Mouse (Mus musculus): ENCODE measurements at regions not wholly inside any gene's neighbourhood (a gene's known extent, or its start where the extent isn't known, plus 50 kb on each side); places are given as distances from the start of the nearest gene placed in this dataset.

DNA sequence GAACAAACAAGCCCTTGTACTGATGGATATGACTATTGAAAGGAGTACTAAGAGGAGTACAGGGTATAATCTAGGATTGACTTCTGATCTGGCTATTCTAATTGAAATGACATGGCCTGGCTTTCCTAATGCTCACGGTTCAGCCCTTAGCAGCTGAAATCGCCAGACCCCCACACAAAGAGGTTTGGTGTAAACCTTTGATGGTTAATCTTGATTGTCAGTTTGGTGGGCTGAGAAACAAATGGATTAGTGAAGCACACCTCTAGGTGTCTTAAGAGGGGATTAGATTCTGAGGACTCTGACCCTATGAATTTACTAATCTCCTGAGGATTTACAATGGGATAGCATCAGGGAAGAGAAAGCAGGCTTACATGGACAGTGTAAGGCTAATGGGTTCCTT lies 623.4 kb upstream of the Adamts9 start:
- Histone ChIP-seq H3K27me3 (replicated peaks) (no peaks in the 10 kb centered on the region), H3K9ac (no peak overlapping the region), H3K4me2 (no peak overlapping the region), H3K27ac (ENCODE audit: poor library complexity, severe bottlenecking) (no peak overlapping the region), H3K9me3 (replicated peaks) (no peaks in the 10 kb centered on the region), H3K4me3 (no peak overlapping the region), H3K36me3 (no peaks in the 10 kb centered on the region), H3K4me1 (replicated peaks) (no peaks in the 10 kb centered on the region)
- ATAC-seq (ENCODE audit: insufficient number of reproducible peaks, low FRiP score): no peak
- 34% methylated on average over 2 of the region's 2 CpGs for WGBS

DNA sequence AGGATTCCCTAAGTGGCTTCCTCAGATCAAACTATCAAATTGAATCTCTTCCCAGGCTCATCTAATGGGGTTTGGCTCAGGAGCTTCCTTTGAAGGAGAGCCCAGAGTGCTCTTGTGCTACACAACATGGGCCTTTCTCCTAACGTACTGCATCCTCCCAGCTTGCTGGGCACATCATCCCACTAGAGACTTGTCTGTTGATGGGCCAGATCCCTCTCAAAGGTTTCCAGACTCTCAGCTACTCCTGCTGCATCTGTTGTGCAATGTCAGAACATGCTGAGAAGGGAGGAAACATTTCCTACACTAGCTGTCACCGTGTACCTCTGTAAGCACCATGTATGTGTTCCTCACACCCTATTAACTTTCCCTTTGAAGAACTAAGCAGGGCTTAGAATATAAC lies 605.0 kb upstream of the Adamts9 start:
- H3K4me2 ChIP-seq: no peak overlapping the region
- H3K9ac ChIP-seq: no peak overlapping the region
- no peaks in the 10 kb centered on the region; the same call in 1 of the 2 replicates for H3K27me3 ChIP-seq (replicated peaks)
- ATAC-seq (ENCODE audit: insufficient number of reproducible peaks, low FRiP score): no peak
- 0 out of 2 replicates have a peak, but pooled peaks cover 3% of the 10 kb centered on the region for H3K4me1 ChIP-seq (replicated peaks)
- H3K36me3 ChIP-seq: no peaks in the 10 kb centered on the region
- no peak overlapping the region for H3K27ac ChIP-seq (ENCODE audit: poor library complexity, severe bottlenecking)
- 71% methylated on average over 2 of the region's 2 CpGs for WGBS
- no peak overlapping the region for H3K4me3 ChIP-seq
- no peaks in the 10 kb centered on the region for H3K9me3 ChIP-seq (replicated peaks)

DNA sequence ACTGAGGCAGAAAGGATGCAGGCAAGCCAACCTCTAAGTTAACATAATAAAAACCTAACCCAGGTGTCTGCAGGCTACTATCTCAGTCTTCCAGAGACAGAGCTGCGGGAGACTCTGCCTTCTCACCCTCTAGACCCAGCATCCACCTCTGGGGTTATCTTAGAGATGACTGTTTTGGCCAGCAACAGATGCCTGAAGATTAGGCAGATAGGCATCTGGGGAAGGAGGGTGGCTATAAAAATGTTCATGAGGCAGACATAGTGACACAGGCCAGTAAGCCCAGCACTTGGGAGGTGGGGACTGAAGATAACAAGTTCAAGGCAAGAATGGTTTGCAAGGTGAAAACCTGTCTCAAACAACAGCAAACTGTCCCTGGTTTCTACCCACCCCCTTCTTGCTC lies 601.0 kb upstream of the Adamts9 start:
- no peak for ATAC-seq (ENCODE audit: insufficient number of reproducible peaks, low FRiP score)
- Histone ChIP-seq H3K27me3 (replicated peaks) (no peaks in the 10 kb centered on the region; the same call in 1 of the 2 replicates), H3K4me1 (replicated peaks) (no peaks in the 10 kb centered on the region), H3K9me3 (replicated peaks) (no peaks in the 10 kb centered on the region), H3K27ac (ENCODE audit: poor library complexity, severe bottlenecking) (no peak overlapping the region), H3K4me2 (no peak overlapping the region), H3K4me3 (no peak overlapping the region), H3K9ac (no peak overlapping the region), H3K36me3 (no peaks in the 10 kb centered on the region)
- 31% methylated on average over 1 of the region's 1 CpGs for WGBS

DNA sequence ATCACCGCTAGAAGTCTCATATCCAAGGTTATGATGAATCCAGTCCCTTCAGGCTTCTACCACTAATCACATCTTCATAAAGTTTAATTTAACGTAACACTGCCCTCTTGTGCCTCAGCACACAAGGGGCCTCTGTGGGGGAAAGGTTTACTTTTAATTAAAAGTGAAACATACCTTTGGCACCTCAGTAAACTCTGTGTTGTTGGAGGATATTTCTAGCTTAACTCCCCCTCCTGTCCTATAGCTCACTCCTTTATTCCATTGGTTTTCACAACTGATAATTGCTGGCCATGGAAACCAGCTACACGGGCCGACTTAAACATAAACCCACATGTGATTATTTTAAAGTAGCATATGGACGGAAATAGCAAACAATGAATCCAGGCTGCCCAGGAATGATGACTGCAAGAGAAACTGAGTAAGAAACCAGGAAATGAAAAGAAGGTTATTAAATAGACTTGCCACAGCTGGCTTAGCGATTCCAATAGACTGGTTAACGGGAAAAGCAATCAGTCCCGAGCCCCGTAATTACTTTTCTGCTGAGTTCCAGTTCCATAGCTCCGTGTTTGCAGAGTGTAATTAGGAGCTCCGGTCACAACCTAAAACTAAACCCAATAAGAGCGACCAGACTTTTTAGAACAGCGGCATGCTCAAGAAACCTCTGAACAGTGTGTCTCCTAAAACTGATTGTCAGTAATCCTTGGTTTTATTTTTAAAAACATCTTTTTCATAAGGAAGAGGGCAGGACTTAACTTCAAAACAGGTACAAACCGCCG lies 600.2 kb upstream of the Adamts9 start:
- Histone ChIP-seq H3K4me1 (replicated peaks) (no peaks in the 10 kb centered on the region), H3K36me3 (no peaks in the 10 kb centered on the region), H3K9ac (no peak overlapping the region), H3K4me3 (no peak overlapping the region), H3K4me2 (no peak overlapping the region), H3K9me3 (replicated peaks) (no peaks in the 10 kb centered on the region), H3K27ac (ENCODE audit: poor library complexity, severe bottlenecking) (no peak overlapping the region), H3K27me3 (replicated peaks) (no peaks in the 10 kb centered on the region; the same call in 1 of the 2 replicates)
- no peak for ATAC-seq (ENCODE audit: insufficient number of reproducible peaks, low FRiP score)
- WGBS: 65% methylated on average over 15 of the region's 15 CpGs

DNA sequence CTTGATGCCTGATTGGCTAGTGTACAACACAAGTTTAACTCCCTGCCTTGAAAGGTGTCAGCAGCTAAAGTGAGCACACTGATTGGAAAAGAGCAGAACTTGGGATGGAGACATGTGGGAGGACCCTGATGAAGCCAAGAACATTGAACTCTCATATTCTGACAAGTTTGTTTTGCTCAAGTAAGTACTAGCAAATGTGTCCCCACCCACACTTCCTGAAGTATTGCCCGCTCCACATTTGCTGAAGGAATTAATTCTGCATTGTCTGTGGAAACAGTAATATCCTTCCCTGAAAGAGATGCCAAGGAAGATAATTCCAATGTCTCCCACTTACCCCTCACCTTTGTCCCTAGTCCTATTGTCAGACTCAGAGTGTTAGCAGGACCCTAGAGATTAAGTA lies 596.3 kb upstream of the Adamts9 start:
- 66% methylated on average over 1 of the region's 1 CpGs for WGBS
- Histone ChIP-seq H3K27ac (ENCODE audit: poor library complexity, severe bottlenecking) (no peak overlapping the region), H3K27me3 (replicated peaks) (no peaks in the 10 kb centered on the region), H3K4me1 (replicated peaks) (no peaks in the 10 kb centered on the region), H3K36me3 (no peaks in the 10 kb centered on the region), H3K4me2 (no peak overlapping the region), H3K4me3 (no peak overlapping the region), H3K9me3 (replicated peaks) (no peaks in the 10 kb centered on the region), H3K9ac (no peak overlapping the region)
- no peak for ATAC-seq (ENCODE audit: insufficient number of reproducible peaks, low FRiP score)

DNA sequence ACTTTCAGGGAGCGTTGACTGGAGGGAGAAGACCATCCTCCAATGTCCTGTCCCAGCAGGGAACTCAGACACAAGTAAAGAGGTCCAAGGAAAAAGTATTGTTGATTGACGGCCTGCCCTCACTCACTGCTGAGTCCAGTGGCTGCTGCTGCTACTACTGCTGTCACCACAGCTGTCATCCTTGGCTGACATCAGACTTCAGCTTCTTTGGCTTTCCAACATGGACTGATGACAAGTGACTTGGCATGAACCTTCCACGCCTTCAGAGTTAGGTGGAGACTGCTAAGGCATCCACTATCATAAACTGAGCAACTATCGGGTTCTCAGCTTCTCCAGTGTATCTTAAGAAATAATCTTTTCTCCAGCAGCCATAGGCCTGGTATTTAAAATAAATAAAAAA lies 595.9 kb upstream of the Adamts9 start:
- no peaks in the 10 kb centered on the region for H3K4me1 ChIP-seq (replicated peaks)
- no peaks in the 10 kb centered on the region for H3K9me3 ChIP-seq (replicated peaks)
- no peaks in the 10 kb centered on the region for H3K36me3 ChIP-seq
- H3K9ac ChIP-seq: no peak overlapping the region
- no peak overlapping the region for H3K4me3 ChIP-seq
- ATAC-seq (ENCODE audit: insufficient number of reproducible peaks, low FRiP score): no peak
- no peak overlapping the region for H3K4me2 ChIP-seq
- H3K27ac ChIP-seq (ENCODE audit: poor library complexity, severe bottlenecking): no peak overlapping the region
- H3K27me3 ChIP-seq (replicated peaks): no peaks in the 10 kb centered on the region
- 55% methylated on average over 4 of the region's 4 CpGs for WGBS

DNA sequence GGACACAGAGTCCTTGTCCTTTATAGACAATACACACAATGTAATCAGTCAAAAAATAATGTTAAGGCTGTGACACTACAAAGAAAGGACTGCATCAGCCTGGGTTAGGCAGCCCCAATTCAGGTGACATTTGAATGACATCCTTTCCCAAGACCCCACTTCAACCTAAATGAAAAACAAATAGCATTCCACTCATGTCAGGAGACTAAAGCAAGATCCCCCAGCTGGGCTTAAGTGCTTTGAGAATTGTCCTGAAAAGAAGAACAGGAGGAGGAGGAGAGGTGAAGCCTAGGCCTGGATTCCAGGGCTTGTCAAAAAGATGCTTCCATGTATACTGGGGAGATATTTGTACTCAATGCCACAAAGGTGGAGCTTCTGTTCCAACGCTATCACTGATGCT lies 594.7 kb upstream of the Adamts9 start:
- Histone ChIP-seq H3K27me3 (replicated peaks) (no peaks in the 10 kb centered on the region), H3K27ac (ENCODE audit: poor library complexity, severe bottlenecking) (no peak overlapping the region), H3K9ac (no peak overlapping the region), H3K4me1 (replicated peaks) (no peaks in the 10 kb centered on the region), H3K4me3 (no peak overlapping the region), H3K9me3 (replicated peaks) (no peaks in the 10 kb centered on the region), H3K36me3 (no peaks in the 10 kb centered on the region), H3K4me2 (no peak overlapping the region)
- ATAC-seq (ENCODE audit: insufficient number of reproducible peaks, low FRiP score): no peak
- WGBS: 82% methylated on average over 1 of the region's 1 CpGs

DNA sequence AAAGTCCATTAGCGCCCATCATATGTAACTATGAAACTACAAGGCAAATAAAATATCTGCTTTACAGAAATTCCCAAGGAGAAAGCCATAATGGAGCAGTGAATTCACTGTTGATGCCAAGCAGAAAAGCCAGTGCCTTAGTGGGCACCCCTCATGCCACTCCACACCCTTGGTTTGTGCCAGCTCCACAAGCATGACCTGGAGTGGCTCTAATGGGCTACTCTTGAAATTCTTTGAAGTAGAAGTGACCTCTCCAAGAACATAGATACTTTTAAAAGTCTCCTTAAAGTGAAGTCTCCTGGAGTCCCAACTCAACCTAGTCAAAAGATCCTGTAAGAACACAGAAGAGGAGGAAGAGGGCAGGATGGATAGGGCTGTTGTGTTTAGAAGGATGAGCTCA lies 593.8 kb upstream of the Adamts9 start:
- Histone ChIP-seq H3K27ac (ENCODE audit: poor library complexity, severe bottlenecking) (no peak overlapping the region), H3K4me1 (replicated peaks) (no peaks in the 10 kb centered on the region), H3K27me3 (replicated peaks) (no peaks in the 10 kb centered on the region), H3K4me3 (no peak overlapping the region), H3K9me3 (replicated peaks) (no peaks in the 10 kb centered on the region), H3K4me2 (no peak overlapping the region), H3K36me3 (no peaks in the 10 kb centered on the region), H3K9ac (no peak overlapping the region)
- no peak for ATAC-seq (ENCODE audit: insufficient number of reproducible peaks, low FRiP score)
- WGBS: 89% methylated on average over 1 of the region's 1 CpGs

DNA sequence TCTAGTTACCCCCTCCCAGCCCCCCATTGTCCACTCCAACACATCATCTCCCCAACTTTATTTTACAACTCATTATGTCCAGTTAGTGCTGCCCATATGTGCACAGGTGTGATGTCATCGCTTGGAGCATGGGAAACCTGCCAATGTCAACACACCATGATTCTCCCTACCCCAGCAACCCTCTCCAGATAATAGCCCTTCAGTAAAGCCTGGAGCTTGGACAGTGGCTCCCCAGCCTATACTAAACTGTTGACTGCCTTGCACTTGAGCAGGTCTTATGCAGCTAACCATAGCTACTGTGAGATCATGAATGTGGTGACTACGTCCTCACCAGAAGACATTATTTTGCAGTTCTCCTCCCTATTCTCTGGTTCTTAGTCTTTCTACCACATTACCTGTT lies 570.5 kb upstream of the Adamts9 start:
- no peak overlapping the region for H3K4me3 ChIP-seq
- H3K4me1 ChIP-seq (replicated peaks): no peaks in the 10 kb centered on the region
- H3K27me3 ChIP-seq (replicated peaks): no peaks in the 10 kb centered on the region
- no peak overlapping the region for H3K9ac ChIP-seq
- no peak for ATAC-seq (ENCODE audit: insufficient number of reproducible peaks, low FRiP score)
- H3K27ac ChIP-seq (ENCODE audit: poor library complexity, severe bottlenecking): no peak overlapping the region
- H3K36me3 ChIP-seq: no peaks in the 10 kb centered on the region
- H3K4me2 ChIP-seq: no peak overlapping the region
- no peaks in the 10 kb centered on the region for H3K9me3 ChIP-seq (replicated peaks)
- WGBS: 76% methylated on average over 2 of the region's 2 CpGs

DNA sequence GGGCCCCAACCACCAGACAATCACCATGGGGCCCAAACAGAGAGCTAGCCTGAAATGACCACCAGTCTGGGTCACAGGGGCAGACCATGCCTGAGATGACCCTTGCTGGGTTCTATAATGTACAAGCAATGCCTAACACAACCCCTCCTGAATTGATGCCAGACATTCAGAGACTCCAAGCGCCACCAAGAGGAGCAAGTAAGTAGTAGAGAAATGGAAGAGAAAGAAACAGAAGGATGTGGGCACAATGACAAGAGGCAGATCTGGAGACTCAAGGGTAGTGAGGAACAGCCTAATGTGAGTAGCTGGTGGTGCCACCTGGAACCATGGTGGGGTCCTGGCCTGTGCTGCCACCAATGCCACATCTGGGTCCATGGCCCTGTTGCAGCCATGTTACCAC lies 566.6 kb upstream of the Adamts9 start:
- no peak overlapping the region for H3K27ac ChIP-seq (ENCODE audit: poor library complexity, severe bottlenecking)
- no peak overlapping the region for H3K9ac ChIP-seq
- no peaks in the 10 kb centered on the region for H3K36me3 ChIP-seq
- H3K9me3 ChIP-seq (replicated peaks): no peaks in the 10 kb centered on the region
- H3K4me3 ChIP-seq: no peak overlapping the region
- WGBS: 50% methylated on average over 1 of the region's 1 CpGs
- H3K27me3 ChIP-seq (replicated peaks): no peaks in the 10 kb centered on the region
- no peak overlapping the region for H3K4me2 ChIP-seq
- no peak for ATAC-seq (ENCODE audit: insufficient number of reproducible peaks, low FRiP score)
- H3K4me1 ChIP-seq (replicated peaks): no peaks in the 10 kb centered on the region

DNA sequence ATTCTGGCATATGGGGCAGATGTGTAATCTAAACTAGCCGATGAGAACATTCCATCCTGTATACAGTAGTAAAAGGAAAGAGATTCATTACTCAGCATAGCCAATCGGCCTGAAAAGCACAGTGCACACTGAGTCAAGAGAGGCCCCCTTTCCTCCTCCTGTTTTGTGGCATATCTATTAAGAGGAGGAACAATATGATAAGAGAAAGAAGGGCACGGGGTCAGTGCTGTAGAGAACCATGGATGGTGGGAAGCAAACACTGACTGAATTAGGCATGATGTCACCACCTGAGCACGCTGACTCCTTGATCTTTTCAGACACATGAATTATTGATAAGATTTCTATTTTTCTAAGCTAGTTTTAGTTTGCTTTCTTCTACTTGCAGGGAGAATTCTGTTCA lies 554.5 kb upstream of the Adamts9 start:
- no peaks in the 10 kb centered on the region for H3K36me3 ChIP-seq
- peak; percentile 77 for ATAC-seq (ENCODE audit: insufficient number of reproducible peaks, low FRiP score)
- H3K27ac ChIP-seq (ENCODE audit: poor library complexity, severe bottlenecking): peak overlapping the region; percentile 64; the same call in 1 of the 2 replicates
- H3K27me3 ChIP-seq (replicated peaks): no peaks in the 10 kb centered on the region
- H3K4me2 ChIP-seq: no peak overlapping the region
- H3K4me1 ChIP-seq (replicated peaks): peaks cover 15% of the 10 kb centered on the region
- no peak overlapping the region for H3K4me3 ChIP-seq
- H3K9me3 ChIP-seq (replicated peaks): peaks cover 7% of the 10 kb centered on the region
- H3K9ac ChIP-seq: no peak overlapping the region
- 20% methylated on average over 4 of the region's 4 CpGs for WGBS

DNA sequence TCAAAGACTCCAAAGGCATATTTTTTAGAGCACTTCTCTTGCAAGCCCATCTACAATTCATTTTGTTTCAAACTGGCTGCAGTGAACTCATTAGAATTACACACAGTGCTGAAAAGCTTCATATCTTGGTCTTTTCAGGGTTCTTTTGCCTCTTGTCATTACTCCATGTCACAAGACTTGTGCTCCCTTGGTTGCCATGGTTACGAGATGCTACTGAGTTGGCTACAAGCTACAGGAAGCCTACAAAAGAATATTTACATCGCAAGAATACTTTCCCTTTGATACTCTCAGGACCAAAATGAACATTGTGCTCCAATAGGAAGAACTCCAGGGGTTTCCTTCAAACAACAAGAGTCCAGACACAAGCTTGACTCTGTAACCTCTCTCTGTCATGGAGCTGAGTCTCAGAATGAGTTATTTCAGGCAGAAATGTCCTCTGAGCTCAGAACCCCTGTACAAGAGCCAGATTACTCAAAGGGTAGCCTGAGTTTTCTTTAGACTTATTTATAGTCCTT lies 545.2 kb upstream of the Adamts9 start:
- H3K9me3 ChIP-seq (replicated peaks): no peaks in the 10 kb centered on the region
- H3K27me3 ChIP-seq (replicated peaks): no peaks in the 10 kb centered on the region
- no peak overlapping the region for H3K4me3 ChIP-seq
- no peak overlapping the region for H3K4me2 ChIP-seq
- peaks cover 3% of the 10 kb centered on the region; the same call in 1 of the 2 replicates for H3K4me1 ChIP-seq (replicated peaks)
- no peak for ATAC-seq (ENCODE audit: insufficient number of reproducible peaks, low FRiP score)
- no peaks in the 10 kb centered on the region for H3K36me3 ChIP-seq
- H3K27ac ChIP-seq (ENCODE audit: poor library complexity, severe bottlenecking): no peak overlapping the region
- WGBS: 76% methylated on average over 2 of the region's 2 CpGs
- H3K9ac ChIP-seq: no peak overlapping the region
